Mouse (Mus musculus) cerebellum, adult 18-20 months (tissue): Measurements from ENCODE around the gene Zfp62.

Experiments used
- DNase-seq, 2 experiments: peaks; one replicate each; pipeline ENCODE4 v3.0.0; 2021

Gene Zfp62

GRCm38 (mm10) chr11:49248974-49249700 lies 46.0 kb downstream of the Zfp62 start:
- DNase-seq, result no peak

DNA sequence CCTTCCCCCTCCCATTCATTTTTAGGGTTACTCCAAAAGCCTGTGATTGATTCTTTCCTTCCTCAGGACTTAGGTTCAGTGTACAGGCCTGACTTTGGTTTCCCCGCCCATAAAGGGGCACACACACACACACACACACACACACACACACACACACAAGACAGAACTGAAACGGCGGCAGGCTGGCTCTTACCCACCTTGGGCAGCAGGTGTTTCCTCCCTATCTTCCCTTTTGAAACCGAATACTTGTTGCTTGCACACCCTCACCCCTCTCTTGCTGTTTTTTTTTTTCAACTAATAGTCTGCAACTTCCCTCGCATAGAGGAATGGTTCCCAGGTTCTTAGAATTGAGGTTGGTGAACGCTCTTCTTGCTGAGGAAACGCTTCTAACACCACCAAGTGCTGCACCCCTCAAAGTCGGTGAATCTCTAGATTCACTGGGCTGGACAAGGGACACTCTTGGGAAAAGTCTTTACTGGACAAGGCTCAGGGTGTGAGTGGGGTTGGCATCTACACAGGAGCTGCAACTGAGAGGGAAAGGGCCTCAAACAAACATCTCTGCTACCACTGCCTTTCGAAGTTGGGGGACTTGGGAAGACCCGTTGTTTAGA lies 46.8 kb downstream of the Zfp62 start:
- DNase-seq, result no peak

- DNase-seq, result peak; percentile 61 to 69
Observed at GRCm38 (mm10) chr11:49250422-49251379, 47.6 kb downstream of the Zfp62 start.

DNA sequence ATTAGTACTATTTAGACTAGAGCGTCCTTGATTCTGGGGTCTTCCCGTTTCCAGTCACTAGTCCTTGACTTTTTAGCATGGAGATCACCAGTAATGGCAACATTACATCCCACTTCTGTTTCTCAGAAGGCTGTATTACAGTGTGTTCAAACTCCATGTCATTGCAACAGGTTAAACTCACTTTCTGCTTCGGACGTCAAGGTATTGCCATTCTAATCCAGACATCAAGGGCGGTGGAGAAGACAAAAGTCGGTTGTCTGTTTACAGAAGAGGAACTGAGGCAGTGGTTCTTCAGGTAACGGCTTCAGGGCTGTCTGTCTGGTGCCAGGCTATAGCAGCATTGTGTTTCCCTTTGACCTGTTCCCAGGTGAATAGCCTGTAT lies 48.3 kb downstream of the Zfp62 start:
- no peak for DNase-seq

GRCm38 (mm10) chr11:49252048-49252447 lies 49.0 kb downstream of the Zfp62 start:
- no peak for DNase-seq

- no peak for DNase-seq
Observed at GRCm38 (mm10) chr11:49253035-49253434, 49.9 kb downstream of the Zfp62 start.

- DNase-seq, result no peak
Observed at GRCm38 (mm10) chr11:49259296-49259695, 56.2 kb downstream of the Zfp62 start.

DNA sequence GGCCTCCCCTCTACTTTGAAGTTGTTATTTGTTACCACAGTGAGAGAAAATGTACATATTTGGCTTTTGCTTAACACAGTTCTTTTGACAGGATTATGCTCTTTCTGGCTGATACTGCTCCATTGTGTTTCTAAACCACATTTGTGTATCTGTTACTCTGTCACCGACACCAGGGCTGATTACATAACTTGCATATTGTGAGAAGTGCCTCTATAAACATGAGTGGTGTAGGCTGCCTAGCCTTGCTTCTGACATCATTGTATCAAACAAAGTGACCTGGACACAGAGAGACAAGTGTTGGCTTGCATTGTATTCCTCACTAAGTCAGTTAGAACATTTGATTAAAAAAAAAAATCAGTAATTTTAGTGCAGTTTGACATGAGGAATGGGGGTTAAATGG lies 56.7 kb downstream of the Zfp62 start:
- DNase-seq, result no peak

DNA sequence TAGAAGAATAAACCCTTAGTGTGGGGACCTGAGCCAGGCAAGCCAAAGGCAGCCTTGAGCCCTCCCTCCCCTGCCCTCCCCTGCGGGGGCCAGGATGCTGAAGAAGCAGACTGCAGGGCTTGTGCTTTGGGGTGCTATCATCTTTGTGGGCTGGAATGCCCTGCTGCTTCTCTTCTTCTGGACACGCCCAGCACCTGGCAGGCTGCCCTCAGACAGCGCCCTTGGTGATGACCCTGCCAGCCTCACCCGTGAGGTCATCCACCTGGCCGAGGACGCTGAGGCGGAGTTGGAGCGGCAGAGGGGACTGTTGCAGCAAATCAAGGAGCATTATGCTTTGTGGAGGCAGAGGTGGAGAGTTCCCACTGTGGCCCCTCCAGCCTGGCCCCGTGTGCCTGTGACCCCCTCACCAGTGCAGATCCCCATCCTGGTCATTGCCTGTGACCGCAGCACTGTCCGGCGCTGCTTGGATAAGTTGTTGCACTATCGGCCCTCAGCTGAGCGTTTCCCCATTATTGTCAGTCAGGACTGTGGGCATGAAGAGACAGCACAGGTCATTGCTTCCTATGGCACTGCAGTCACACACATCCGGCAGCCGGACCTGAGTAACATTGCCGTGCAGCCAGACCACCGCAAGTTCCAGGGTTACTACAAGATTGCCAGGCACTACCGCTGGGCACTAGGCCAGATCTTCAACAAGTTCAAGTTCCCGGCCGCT lies 57.7 kb downstream of the Zfp62 start:
- DNase-seq, result no peak

DNA sequence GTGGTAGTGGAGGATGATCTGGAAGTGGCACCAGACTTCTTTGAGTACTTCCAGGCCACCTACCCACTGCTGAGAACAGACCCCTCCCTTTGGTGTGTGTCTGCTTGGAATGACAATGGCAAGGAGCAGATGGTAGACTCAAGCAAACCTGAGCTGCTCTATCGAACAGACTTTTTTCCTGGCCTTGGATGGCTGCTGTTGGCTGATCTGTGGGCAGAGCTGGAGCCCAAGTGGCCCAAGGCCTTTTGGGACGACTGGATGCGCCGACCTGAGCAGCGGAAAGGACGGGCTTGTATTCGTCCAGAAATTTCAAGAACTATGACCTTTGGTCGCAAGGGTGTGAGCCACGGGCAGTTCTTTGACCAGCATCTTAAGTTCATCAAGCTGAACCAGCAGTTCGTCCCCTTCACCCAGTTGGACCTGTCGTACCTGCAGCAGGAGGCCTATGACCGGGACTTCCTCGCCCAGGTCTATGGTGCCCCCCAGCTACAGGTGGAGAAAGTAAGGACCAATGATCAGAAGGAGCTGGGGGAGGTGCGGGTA lies 58.3 kb downstream of the Zfp62 start:
- DNase-seq, result no peak

GRCm38 (mm10) chr11:49262286-49262685 lies 59.2 kb downstream of the Zfp62 start:
- DNase-seq, result no peak

DNA sequence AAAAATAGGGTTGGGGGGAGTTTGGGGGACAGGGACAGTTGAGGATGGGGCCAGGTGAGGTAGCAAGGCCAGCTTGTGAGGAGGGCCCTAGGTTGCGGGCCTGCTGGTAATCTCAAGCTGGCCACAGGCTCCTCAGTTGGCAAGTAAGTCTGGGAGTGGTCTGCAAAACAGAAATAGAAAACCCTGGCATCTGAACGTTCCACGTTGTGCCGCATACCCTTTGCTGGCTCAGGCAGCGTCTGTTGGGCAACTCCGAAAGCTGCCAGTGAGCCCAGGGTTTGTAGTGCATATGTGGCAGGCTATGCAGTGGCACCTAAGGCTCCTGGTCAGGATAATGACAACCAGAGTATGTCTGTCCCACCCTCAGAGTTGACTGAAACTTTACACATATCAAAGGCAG lies 60.1 kb downstream of the Zfp62 start:
- no peak for DNase-seq

DNA sequence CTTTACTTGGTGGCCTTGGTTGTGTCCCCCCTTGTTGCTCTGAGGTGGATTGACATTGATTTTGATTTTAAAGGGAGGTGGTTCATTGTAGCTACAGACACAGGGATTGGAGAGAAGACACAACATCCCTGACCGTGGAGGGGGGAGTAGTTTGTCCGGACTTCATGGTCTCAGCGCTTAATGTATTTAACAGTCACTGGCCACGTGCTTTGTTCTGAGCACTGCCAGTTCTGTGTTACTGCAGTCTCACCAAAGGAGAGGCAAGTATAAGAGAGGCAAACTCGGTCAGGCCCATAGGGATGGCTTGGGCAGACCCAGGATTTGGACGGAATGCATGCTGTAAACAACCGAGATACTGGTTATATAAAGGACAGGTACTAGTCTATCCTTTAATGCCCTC lies 61.0 kb downstream of the Zfp62 start:
- no peak for DNase-seq

GRCm38 (mm10) chr11:49264622-49265021 lies 61.5 kb downstream of the Zfp62 start:
- DNase-seq, result no peak

- DNase-seq, result no peak
Observed at GRCm38 (mm10) chr11:49265101-49265500, 62.0 kb downstream of the Zfp62 start.

DNA sequence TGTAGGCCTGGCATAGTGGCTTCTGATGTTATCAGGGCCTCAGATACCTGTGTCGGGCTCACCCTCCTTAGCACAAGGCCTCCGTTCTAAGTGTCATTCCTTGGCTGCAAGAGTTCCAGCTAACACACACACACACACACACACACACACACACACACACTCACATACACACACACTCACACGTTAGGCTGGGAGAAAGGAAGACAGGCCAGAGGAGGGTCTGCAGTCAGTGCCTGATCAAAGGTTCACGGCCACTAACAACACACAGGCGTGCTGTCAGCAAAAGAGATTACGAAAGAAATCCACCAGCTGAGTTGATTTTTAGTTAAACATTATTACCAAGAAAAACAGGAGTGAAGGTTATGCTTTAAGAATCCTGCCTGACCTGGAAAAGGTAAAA lies 63.6 kb downstream of the Zfp62 start:
- DNase-seq, result no peak

DNA sequence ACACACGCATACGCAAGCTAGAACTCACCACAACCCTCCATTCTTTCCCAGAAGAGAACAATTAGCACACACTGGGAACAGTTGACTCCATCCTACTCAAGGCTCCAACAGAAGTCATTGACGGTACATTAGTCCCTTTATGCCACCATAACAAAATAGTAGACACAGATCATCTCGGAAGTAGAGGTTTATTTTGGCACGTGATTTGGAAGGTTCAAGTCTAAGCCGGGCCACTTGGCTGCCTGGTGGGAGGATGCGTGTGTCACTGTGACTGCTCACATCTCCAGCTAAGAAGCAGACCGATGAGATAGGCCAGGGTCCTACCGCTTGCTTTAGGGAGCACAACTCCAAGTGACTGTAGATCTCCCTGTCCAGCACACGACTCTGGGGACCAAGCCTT lies 64.2 kb downstream of the Zfp62 start:
- no peak for DNase-seq

DNA sequence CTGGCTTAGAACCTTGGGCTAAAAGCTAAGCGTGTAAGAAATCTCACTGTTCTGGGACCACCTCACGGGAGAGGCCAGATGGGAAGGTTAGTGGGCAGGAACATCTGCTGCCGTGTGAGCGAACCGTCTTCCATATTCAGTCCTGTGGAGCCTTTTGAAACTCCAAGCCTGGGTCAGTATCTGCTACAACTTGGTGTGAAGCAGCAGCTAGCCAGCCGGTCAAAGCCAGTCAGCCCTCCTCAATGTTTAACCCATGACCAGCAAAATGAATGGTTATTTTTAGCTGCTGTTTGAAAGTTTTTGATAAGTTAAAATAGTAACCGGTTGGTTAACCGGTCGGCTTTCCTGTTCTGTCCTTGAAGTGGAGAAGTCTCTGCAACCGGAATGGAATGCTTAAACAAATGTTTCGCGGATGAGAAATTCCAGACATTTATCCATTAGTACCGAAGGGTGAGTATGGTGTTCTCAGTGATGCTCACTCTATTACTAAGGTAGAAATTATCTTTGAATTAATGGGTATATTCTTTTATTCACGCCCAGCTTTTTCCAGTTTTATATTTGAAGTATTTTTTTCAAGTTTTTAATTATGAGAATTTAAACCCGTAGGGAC lies 65.0 kb downstream of the Zfp62 start:
- no peak for DNase-seq
